Mouse (Mus musculus) kidney, postnatal 0 days (tissue): Measurements from ENCODE around the gene Gm21974. TPM values are rescaled to one million over a fixed set of nuclear protein-coding genes. Genes with fewer than 3 reads are reported as not detected.

Experiments used
- ATAC-seq: fragments of 200-750 bp; cut with Nextera tagmentation; replicated peaks from 2 replicates; pipeline ENCODE4 v1.8.0; 2017; ENCODE audit warnings: low read depth, moderate number of reproducible peaks, moderate TSS enrichment, moderate library complexity; ENCODE audit not compliant: low FRiP score
- DNase-seq: peaks from one replicate; pipeline ENCODE4 v3.0.0-alpha.2; 2016; ENCODE audit warnings: low spot score
- H3K27ac ChIP-seq: fragments of 300-500 bp; sonication (generic); 2 replicates; pipeline ENCODE4 v1.5.1; 2014; ENCODE audit warnings: mild to moderate bottlenecking
- H3K27me3 ChIP-seq: fragments of 300-500 bp; sonication (generic); 2 replicates; pipeline ENCODE4 v1.6.1; 2014; ENCODE audit warnings: low read length, mixed read lengths; ENCODE audit not compliant: insufficient read depth
- H3K36me3 ChIP-seq: fragments of 300-500 bp; sonication (generic); 2 replicates; pipeline ENCODE4 v1.6.1; 2014; ENCODE audit warnings: low read length, mixed read lengths; ENCODE audit not compliant: insufficient read depth
- H3K4me1 ChIP-seq: fragments of 300-500 bp; sonication (generic); replicated peaks from 2 replicates; pipeline ENCODE4 v1.6.1; 2014; ENCODE audit warnings: antibody characterized with exemption, low read length, mixed read lengths; ENCODE audit not compliant: insufficient read depth
- H3K4me2 ChIP-seq: fragments of 300-500 bp; sonication (generic); 2 replicates; pipeline ENCODE4 v1.6.1; 2014; ENCODE audit warnings: mild to moderate bottlenecking, low read length, moderate library complexity, mixed read lengths
- H3K4me3 ChIP-seq: fragments of 300-500 bp; sonication (generic); replicated peaks from 2 replicates; pipeline ENCODE4 v1.5.1; 2014; ENCODE audit warnings: low read depth, low read length
- H3K9ac ChIP-seq: fragments of 300-500 bp; sonication (generic); 2 replicates; pipeline ENCODE4 v1.6.1; 2014; ENCODE audit warnings: low read depth, low read length
- H3K9me3 ChIP-seq: fragments of 300-500 bp; sonication (generic); replicated peaks from 2 replicates; pipeline ENCODE4 v1.6.1; 2016; ENCODE audit warnings: low read length, inconsistent platforms, mixed read lengths
- CTCF ChIP-seq: IDR thresholded peaks from 2 replicates; pipeline ENCODE4 v1.5.1; 2016; ENCODE audit warnings: antibody characterized with exemption, low read depth, mild to moderate bottlenecking, moderate library complexity
- WGBS: fragments of 180-500 bp; shearing (Covaris S2); extraction: QIAGEN DNeasy Blood & Tissue Kit; methylation state at CpG from one replicate; pipeline ENCODE4 v1.1.7; 2014; 5-methylcytosine and 5-hydroxymethylcytosine counted together
- polyA plus RNA-seq: library from polyadenylated mRNA; unstranded; fragments of >200 nt; fragmentation: Nextera tagmentation; extraction: Ambion mirVana; gene quantifications from 2 replicates; pipeline ENCODE4 v1.2.1, GENCODE M21; 2015

The Gm21974 gene
- polyA plus RNA-seq, 1 experiment from 2014 or later, result not detected

DNA sequence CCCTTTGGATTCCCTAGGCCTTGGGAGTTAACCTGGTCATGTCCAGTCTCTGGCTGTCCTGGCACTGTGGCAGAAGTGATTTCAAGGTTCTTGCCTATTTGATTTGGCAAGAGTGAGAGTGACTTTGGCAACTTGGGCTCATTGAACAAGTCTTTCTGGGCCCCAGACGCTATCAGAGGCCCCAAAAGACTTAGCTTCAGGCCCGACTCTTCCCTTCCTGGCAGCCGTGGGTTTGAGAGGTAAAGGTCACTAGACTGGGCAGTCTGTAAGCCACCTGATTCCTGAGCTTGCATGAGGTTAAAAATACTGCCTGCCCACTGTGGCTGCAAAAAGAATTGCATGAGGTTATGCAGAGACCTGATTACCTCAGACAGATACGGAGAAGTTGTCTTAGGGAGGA, 13.4 kb upstream of the Gm21974 start:
- no peak overlapping the region for H3K4me3 ChIP-seq
- no peak overlapping the region for H3K4me2 ChIP-seq
- H3K27ac ChIP-seq, result no peak overlapping the region
- DNase-seq (no peak), ATAC-seq (no peak)
- no peak for TF ChIP-seq CTCF
- no peaks in the 10 kb centered on the region for H3K27me3 ChIP-seq
- H3K4me1 ChIP-seq, result 0 out of 2 replicates have a peak, but pooled peaks cover 10% of the 10 kb centered on the region
- H3K9me3 ChIP-seq, result no peaks in the 10 kb centered on the region
- H3K36me3 ChIP-seq, result peaks cover 24% of the 10 kb centered on the region
- H3K9ac ChIP-seq, result no peak overlapping the region
- WGBS, result 79% methylated on average over 4 of the region's 4 CpGs

DNA sequence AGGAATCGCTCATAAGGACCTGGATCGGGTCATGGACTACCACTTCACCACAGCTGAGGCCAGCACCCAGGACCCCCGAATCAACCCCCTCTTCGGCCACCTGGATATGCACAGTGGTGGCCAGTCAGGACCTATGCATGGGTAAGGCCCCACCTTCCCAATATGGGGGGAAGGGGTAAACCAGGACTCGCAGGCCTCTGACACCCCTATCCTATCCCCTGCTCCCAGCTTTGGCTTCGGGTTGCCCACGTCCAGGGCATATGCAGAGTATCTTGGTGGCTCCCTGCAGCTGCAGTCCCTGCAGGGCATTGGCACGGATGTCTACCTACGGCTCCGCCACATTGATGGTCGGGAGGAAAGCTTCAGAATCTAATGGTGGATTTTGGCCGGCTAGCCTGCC, 12.7 kb upstream of the Gm21974 start:
- WGBS, result 95% methylated on average over 12 of the region's 12 CpGs
- H3K9me3 ChIP-seq, result no peaks in the 10 kb centered on the region
- H3K4me3 ChIP-seq, result no peak overlapping the region
- ATAC-seq, result no peak
- no peak overlapping the region for H3K9ac ChIP-seq
- H3K4me1 ChIP-seq, result 0 out of 2 replicates have a peak, but pooled peaks cover 6% of the 10 kb centered on the region
- no peak for TF ChIP-seq CTCF
- peaks cover 24% of the 10 kb centered on the region for H3K36me3 ChIP-seq
- DNase-seq, result no peak
- no peaks in the 10 kb centered on the region for H3K27me3 ChIP-seq
- H3K27ac ChIP-seq, result no peak overlapping the region
- no peak overlapping the region for H3K4me2 ChIP-seq

DNA sequence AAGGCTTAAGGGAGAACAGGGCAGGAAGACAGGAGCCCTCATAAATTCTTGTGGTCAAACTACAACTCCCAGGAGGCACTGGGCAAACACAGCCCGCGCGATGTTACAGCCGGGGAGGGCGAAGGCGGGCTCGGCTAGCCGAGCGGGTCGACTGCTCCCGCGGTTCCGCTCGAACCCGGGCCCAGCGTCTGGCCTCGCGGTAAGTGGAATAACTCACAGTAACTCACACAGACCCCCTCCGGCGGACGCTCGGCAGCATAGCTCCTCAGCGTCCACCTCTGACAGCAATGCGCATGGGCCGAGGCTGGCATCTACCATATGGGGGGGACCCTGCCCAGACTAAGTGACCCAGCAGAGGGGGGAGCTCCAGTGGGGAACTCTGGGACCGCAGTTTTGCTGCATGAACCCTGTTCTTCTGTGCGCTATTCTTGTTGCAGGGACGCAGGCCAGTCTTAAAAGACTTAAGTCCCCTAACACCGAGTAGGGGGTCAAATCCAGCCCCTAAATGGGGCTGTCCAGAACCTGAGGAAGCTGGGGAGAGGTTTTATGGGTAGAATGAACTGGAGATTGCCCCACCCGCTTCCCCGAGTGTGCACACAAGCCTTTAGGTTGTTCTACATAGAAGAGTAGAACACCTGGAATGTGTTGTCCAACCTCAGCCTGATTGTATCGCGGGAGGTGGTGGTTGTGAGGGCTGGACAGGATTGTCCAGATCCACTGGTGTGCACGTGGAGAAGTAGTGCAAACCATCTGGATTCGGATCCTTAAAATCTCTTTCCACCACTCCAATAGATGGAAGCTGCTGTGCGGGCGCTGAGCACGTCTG, 8.9 kb upstream of the Gm21974 start, which contains the start of gene Bckdk:
Bckdk (plus strand) TSS at position 112 of the 826 bp plus-strand sequence.
- ATAC-seq (peak; percentile 90), DNase-seq (peak; percentile 94)
- Histone ChIP-seq H3K27me3 (no peaks in the 10 kb centered on the region), H3K27ac (peak within 1 kb of the TSS; percentile 82), H3K36me3 (peaks cover 24% of the 10 kb centered on the region), H3K4me3 (peak within 1 kb of the TSS; percentile 85), H3K4me1 (0 out of 2 replicates have a peak, but pooled peaks cover 4% of the 10 kb centered on the region), H3K9me3 (no peaks in the 10 kb centered on the region), H3K9ac (peak within 1 kb of the TSS; percentile 91), H3K4me2 (peak within 1 kb of the TSS; percentile 88)
- 0 out of 2 replicates have a peak, but pooled peaks have one; percentile 9 for TF ChIP-seq CTCF
- WGBS, result 5% methylated on average over 38 of the region's 38 CpGs

DNA sequence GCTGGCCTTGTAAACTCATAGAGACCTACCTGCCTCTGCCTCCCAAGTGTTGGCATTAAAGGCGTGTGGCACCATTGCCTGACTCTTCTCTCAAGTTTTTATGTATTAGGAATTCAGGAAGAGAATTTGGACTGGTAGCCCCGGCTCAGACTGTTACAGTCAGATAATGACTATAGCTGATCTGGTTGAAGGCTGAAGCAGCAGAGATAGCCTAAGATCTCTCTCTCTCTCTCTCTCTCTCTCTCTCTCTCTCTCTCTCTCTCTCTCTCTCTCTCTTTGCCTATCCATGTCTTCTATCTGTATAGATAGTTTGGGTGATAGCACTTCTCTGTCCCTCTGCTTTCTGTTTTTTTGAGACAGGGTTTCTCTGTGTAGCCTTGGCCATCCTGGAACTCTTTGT, 6.5 kb upstream of the Gm21974 start:
- H3K9me3 ChIP-seq, result no peaks in the 10 kb centered on the region
- no peak overlapping the region for H3K4me3 ChIP-seq
- 0 out of 2 replicates have a peak, but pooled peaks cover 4% of the 10 kb centered on the region for H3K4me1 ChIP-seq
- TF ChIP-seq CTCF, result no peak
- H3K4me2 ChIP-seq, result no peak overlapping the region
- 81% methylated on average over 2 of the region's 2 CpGs for WGBS
- H3K9ac ChIP-seq, result no peak overlapping the region
- peaks cover 8% of the 10 kb centered on the region; the same call in 1 of the 2 replicates for H3K36me3 ChIP-seq
- no peak for ATAC-seq
- no peak overlapping the region for H3K27ac ChIP-seq
- H3K27me3 ChIP-seq, result no peaks in the 10 kb centered on the region
- DNase-seq, result no peak

DNA sequence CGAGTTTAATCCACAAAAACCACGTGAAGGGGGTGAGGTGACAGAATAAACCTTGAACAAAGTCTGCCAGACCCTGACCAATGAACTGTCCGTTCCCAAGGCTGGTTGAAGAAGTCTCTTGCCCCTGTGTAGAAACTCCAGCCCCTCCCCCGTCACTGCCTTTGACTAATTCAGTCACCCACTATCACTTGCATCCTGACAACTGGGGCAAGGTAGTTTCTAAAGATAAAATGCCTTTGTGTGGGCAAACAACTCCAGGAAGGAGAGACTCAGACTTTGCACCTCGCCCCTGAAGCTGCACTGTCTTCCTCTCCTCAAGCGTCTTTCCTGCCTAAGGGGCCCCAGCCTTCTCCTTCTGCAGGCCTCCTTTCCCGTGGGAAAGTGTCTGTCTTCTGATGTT, 4.7 kb upstream of the Gm21974 start:
- no peak overlapping the region for H3K4me2 ChIP-seq
- no peaks in the 10 kb centered on the region for H3K9me3 ChIP-seq
- DNase-seq (no peak), ATAC-seq (no peak)
- no peaks in the 10 kb centered on the region for H3K36me3 ChIP-seq
- no peak overlapping the region for H3K9ac ChIP-seq
- no peak overlapping the region for H3K4me3 ChIP-seq
- H3K4me1 ChIP-seq, result 0 out of 2 replicates have a peak, but pooled peaks cover 7% of the 10 kb centered on the region
- no peaks in the 10 kb centered on the region for H3K27me3 ChIP-seq
- no peak overlapping the region for H3K27ac ChIP-seq
- TF ChIP-seq CTCF, result no peak
- 39% methylated on average over 7 of the region's 7 CpGs for WGBS

DNA sequence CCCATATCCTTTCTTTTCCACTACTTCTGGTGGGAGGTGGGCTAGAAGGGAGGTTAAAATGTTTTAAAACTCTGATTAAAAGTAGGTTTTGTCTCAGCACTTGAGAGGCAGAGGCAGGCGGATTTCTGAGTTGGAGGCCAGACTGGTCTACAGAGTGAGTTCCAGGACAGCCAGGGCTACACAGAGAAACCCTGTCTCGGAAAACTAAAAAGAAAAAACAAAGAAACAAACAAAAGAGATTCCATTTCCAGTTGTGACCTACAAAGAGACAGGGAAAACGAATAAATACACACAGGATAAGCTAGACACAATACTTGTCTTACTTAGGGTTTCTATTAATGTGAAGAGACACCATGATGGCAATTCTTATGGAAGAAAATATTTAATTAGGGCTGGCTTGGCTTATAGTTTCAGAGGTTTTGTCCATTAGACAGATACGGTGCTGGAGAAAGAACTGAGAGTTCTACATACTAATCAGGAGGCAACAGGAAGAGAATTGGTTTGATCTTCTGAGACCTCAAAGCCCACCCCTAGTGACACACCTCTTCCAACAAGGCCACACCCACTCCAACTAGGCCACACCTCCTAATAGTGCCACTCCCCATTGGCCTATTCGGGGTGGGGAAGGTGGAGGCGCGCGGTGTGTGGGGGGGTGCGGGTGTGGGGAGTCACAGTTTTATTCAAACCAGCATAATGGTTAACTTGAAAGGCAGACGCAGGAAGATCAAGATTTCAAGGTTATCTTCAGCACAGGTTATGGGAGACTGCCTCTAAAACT, 3.1 kb upstream of the Gm21974 start:
- Histone ChIP-seq H3K9ac (no peak overlapping the region), H3K9me3 (no peaks in the 10 kb centered on the region), H3K36me3 (no peaks in the 10 kb centered on the region), H3K4me3 (no peak overlapping the region), H3K4me2 (no peak overlapping the region), H3K27ac (no peak overlapping the region), H3K4me1 (peaks cover 11% of the 10 kb centered on the region; the same call in 1 of the 2 replicates), H3K27me3 (no peaks in the 10 kb centered on the region)
- 39% methylated on average over 10 of the region's 10 CpGs for WGBS
- TF ChIP-seq CTCF, result no peak
- DNase-seq, result no peak
- no peak for ATAC-seq
